Mouse (Mus musculus): Measurements from ENCODE around the gene Pcx. TPM values are rescaled to one million over a fixed set of nuclear protein-coding genes. Genes with fewer than 3 reads are reported as not detected.

Pcx gene
- polyA plus RNA-seq, 1 experiment from 2014 or later = 32.1 TPM

- peaks cover 35% of the 10 kb centered on the region for H3K36me3 ChIP-seq
- peak within 1 kb of the TSS; percentile 96 for H3K9ac ChIP-seq
- H3K4me3 ChIP-seq = peak within 1 kb of the TSS; percentile 83
- under 1% methylated on average over 83 of the region's 87 CpGs for WGBS
- H3K9me3 ChIP-seq = no peaks in the 10 kb centered on the region
- no peaks in the 10 kb centered on the region for H3K27me3 ChIP-seq
- peaks cover 27% of the 10 kb centered on the region for H3K4me1 ChIP-seq
- H3K4me2 ChIP-seq (replicated peaks) = peak within 1 kb of the TSS; percentile 61
- ATAC-seq (ENCODE audit: insufficient number of reproducible peaks, insufficient read depth, low FRiP score, low TSS enrichment) = peak; percentile 91
- H3K27ac ChIP-seq = peak within 1 kb of the TSS; percentile 92
Observed at GRCm38 (mm10) chr19:4615151-4616093, 105.2 kb downstream of the Pcx start, which contains the start of gene Lrfn4. Gene Lrfn4, minus strand, starts transcription at chr19:4615667.

- Histone ChIP-seq H3K4me1 (peaks cover 27% of the 10 kb centered on the region), H3K4me2 (replicated peaks) (peak overlapping the region; percentile 61), H3K27me3 (no peaks in the 10 kb centered on the region), H3K4me3 (peak overlapping the region; percentile 83), H3K9me3 (no peaks in the 10 kb centered on the region), H3K9ac (peak overlapping the region; percentile 96; the same call in 1 of the 2 replicates), H3K27ac (0 out of 2 replicates have a peak overlapping the region, but pooled peaks have one; percentile 92), H3K36me3 (peaks cover 37% of the 10 kb centered on the region)
- WGBS = 38% methylated on average over 4 of the region's 4 CpGs
- no peak for ATAC-seq (ENCODE audit: insufficient number of reproducible peaks, insufficient read depth, low FRiP score, low TSS enrichment)
Observed at GRCm38 (mm10) chr19:4616546-4616945, 106.3 kb downstream of the Pcx start.

- Histone ChIP-seq H3K27me3 (no peaks in the 10 kb centered on the region), H3K4me1 (peaks cover 22% of the 10 kb centered on the region), H3K4me2 (replicated peaks) (no peak overlapping the region), H3K36me3 (peaks cover 36% of the 10 kb centered on the region), H3K9ac (no peak overlapping the region), H3K9me3 (no peaks in the 10 kb centered on the region), H3K4me3 (0 out of 2 replicates have a peak overlapping the region, but pooled peaks have one; percentile 1), H3K27ac (no peak overlapping the region)
- no peak for ATAC-seq (ENCODE audit: insufficient number of reproducible peaks, insufficient read depth, low FRiP score, low TSS enrichment)
- WGBS = 30% methylated on average over 18 of the region's 18 CpGs
Observed at GRCm38 (mm10) chr19:4618183-4618582, 107.9 kb downstream of the Pcx start.

DNA sequence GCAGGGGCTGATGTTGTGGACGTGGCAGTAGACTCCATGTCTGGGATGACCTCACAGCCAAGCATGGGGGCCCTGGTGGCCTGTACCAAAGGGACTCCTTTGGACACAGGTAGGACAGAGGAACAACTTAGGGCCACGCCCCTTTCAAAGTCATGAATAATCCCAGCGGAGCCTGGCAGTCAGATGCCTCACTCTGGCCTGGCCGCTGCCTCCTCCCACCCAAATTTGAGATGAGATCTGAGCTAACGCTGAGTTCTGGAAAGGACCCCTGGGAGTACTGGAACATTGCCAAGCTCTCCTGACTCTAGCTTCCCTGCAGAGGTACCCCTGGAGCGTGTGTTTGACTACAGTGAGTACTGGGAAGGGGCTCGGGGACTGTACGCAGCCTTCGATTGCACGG lies 109.2 kb downstream of the Pcx start:
- no peak overlapping the region for H3K4me2 ChIP-seq (replicated peaks)
- 80% methylated on average over 10 of the region's 10 CpGs for WGBS
- H3K4me3 ChIP-seq = no peak overlapping the region
- peaks cover 10% of the 10 kb centered on the region for H3K4me1 ChIP-seq
- peaks cover 35% of the 10 kb centered on the region for H3K36me3 ChIP-seq
- H3K9ac ChIP-seq = no peak overlapping the region
- H3K9me3 ChIP-seq = no peaks in the 10 kb centered on the region
- no peak overlapping the region for H3K27ac ChIP-seq
- no peaks in the 10 kb centered on the region for H3K27me3 ChIP-seq
- ATAC-seq (ENCODE audit: insufficient number of reproducible peaks, insufficient read depth, low FRiP score, low TSS enrichment) = no peak

GRCm38 (mm10) chr19:4620721-4621120 lies 110.4 kb downstream of the Pcx start:
- 90% methylated on average over 7 of the region's 7 CpGs for WGBS
- H3K4me1 ChIP-seq = peaks cover 15% of the 10 kb centered on the region
- H3K36me3 ChIP-seq = peaks cover 35% of the 10 kb centered on the region
- H3K27ac ChIP-seq = no peak overlapping the region
- no peak for ATAC-seq (ENCODE audit: insufficient number of reproducible peaks, insufficient read depth, low FRiP score, low TSS enrichment)
- H3K9me3 ChIP-seq = no peaks in the 10 kb centered on the region
- no peak overlapping the region for H3K9ac ChIP-seq
- no peaks in the 10 kb centered on the region for H3K27me3 ChIP-seq
- H3K4me3 ChIP-seq = no peak overlapping the region
- H3K4me2 ChIP-seq (replicated peaks) = no peak overlapping the region

- no peak for ATAC-seq (ENCODE audit: insufficient number of reproducible peaks, insufficient read depth, low FRiP score, low TSS enrichment)
- Histone ChIP-seq H3K9ac (no peak overlapping the region), H3K27ac (no peak overlapping the region), H3K27me3 (no peaks in the 10 kb centered on the region), H3K4me3 (no peak overlapping the region), H3K4me2 (replicated peaks) (no peak overlapping the region), H3K9me3 (no peaks in the 10 kb centered on the region), H3K4me1 (peaks cover 19% of the 10 kb centered on the region), H3K36me3 (peaks cover 35% of the 10 kb centered on the region)
- 84% methylated on average over 5 of the region's 5 CpGs for WGBS
Observed at GRCm38 (mm10) chr19:4622780-4623179, 112.5 kb downstream of the Pcx start.

GRCm38 (mm10) chr19:4623419-4623818 lies 113.1 kb downstream of the Pcx start:
- no peaks in the 10 kb centered on the region for H3K27me3 ChIP-seq
- H3K36me3 ChIP-seq = peaks cover 35% of the 10 kb centered on the region
- no peaks in the 10 kb centered on the region for H3K9me3 ChIP-seq
- WGBS = 94% methylated on average over 9 of the region's 9 CpGs
- H3K9ac ChIP-seq = no peak overlapping the region; the same call in 1 of the 2 replicates
- peaks cover 25% of the 10 kb centered on the region for H3K4me1 ChIP-seq
- no peak overlapping the region for H3K27ac ChIP-seq
- H3K4me2 ChIP-seq (replicated peaks) = no peak overlapping the region
- ATAC-seq (ENCODE audit: insufficient number of reproducible peaks, insufficient read depth, low FRiP score, low TSS enrichment) = no peak
- H3K4me3 ChIP-seq = no peak overlapping the region

- Histone ChIP-seq H3K27me3 (no peaks in the 10 kb centered on the region), H3K9me3 (no peaks in the 10 kb centered on the region), H3K27ac (no peak overlapping the region), H3K9ac (no peak overlapping the region), H3K4me2 (replicated peaks) (0 out of 2 replicates have a peak overlapping the region, but pooled peaks have one; percentile 82), H3K36me3 (peaks cover 35% of the 10 kb centered on the region), H3K4me1 (peaks cover 25% of the 10 kb centered on the region), H3K4me3 (no peak overlapping the region)
- WGBS = 92% methylated on average over 12 of the region's 12 CpGs
- no peak for ATAC-seq (ENCODE audit: insufficient number of reproducible peaks, insufficient read depth, low FRiP score, low TSS enrichment)
Observed at GRCm38 (mm10) chr19:4624006-4624405, 113.7 kb downstream of the Pcx start.

DNA sequence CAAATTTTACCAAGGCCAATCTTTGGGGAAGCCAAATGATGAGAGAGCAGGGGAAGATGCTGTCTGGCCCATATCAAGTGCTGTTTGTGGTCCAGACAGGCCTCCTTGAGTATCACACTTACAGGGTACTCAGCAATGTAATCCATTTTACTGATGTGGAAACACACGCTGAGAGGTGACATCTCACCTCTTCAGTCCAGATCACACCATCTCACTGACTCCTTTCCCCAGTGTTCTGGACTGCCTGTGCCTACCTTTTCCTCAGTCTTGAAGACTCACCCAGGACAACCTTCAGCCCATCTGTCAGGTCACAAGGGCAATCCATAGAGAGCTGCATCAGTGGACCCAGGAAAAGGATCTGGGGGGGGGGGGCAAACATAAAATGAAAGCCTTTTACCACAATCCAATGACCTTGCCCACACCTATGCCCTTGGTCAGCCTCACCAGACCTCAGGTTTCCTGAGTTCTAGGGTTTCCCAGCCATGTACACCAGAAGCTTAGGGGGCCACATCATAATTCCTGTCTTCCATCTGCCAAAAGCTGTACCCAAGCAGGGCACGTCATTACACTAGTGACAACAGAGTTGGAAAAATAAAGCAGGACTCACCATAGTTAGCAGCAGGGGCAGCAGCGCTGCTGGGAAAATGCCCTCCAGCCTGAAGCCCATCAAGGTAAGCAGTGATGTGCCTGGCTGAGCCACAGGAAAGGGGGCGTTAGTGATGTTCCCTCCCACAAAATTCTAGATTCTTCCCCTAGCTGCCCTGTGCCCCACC lies 114.3 kb downstream of the Pcx start:
- Histone ChIP-seq H3K9me3 (no peaks in the 10 kb centered on the region), H3K4me2 (replicated peaks) (peak overlapping the region; percentile 82), H3K4me1 (peaks cover 25% of the 10 kb centered on the region), H3K27me3 (no peaks in the 10 kb centered on the region), H3K4me3 (peak overlapping the region; percentile 88), H3K27ac (peak overlapping the region; percentile 94; the same call in 1 of the 2 replicates), H3K36me3 (peaks cover 35% of the 10 kb centered on the region), H3K9ac (peak overlapping the region; percentile 92)
- no peak; the same call in 1 of the 2 replicates for ATAC-seq (ENCODE audit: insufficient number of reproducible peaks, insufficient read depth, low FRiP score, low TSS enrichment)
- WGBS = 32% methylated on average over 4 of the region's 4 CpGs

DNA sequence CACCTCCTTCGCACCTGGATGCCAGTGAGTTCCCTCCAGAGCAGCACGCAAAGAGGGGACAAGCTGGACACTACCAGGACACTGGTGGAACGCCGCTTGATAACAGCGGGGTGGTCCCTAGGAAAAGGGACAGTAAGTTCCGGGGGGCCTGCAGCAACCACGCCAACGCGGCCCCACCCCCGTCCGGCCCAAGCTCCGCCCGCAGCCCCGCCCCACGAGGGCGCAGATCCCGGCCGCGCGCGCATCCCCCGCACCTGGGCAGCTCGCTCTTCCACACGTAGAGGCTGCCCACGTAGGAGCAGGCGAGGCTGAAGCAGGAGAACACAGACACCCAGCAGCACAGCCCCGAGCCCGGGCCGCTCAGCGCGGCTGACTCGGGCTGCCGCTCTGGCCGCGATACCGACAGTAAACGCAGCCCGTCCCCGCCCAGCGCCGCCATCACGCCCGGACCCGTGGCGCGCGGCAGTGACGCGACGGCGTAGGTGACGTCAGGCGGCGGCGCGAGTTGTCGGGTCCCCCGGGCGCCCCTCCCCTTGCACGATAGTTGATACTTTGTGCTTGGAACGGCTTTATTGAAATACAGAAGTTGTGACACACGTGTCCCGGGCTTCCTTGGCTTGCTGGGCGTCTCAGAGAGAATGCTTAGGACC lies 115.0 kb downstream of the Pcx start, which contains the start of gene Rce1:
Gene Rce1, minus strand, starts transcription at position 463 of the 650 bp plus-strand sequence.
- peak within 1 kb of the TSS; percentile 82 for H3K4me2 ChIP-seq (replicated peaks)
- H3K4me3 ChIP-seq = peak within 1 kb of the TSS; percentile 88
- peak within 1 kb of the TSS; percentile 94 for H3K27ac ChIP-seq
- no peaks in the 10 kb centered on the region for H3K27me3 ChIP-seq
- peaks cover 35% of the 10 kb centered on the region for H3K36me3 ChIP-seq
- peaks cover 25% of the 10 kb centered on the region for H3K4me1 ChIP-seq
- H3K9ac ChIP-seq = peak within 1 kb of the TSS; percentile 92
- WGBS = 1% methylated on average over 64 of the region's 64 CpGs
- no peaks in the 10 kb centered on the region for H3K9me3 ChIP-seq
- ATAC-seq (ENCODE audit: insufficient number of reproducible peaks, insufficient read depth, low FRiP score, low TSS enrichment) = peak; percentile 81
